Mouse (Mus musculus) kidney, adult 8-10 months (tissue): ENCODE results near the gene Cs.

Experiments
- DNase-seq, 2 experiments: peaks; one replicate each; pipeline ENCODE4 v3.0.0; 2022

Cs gene

DNA sequence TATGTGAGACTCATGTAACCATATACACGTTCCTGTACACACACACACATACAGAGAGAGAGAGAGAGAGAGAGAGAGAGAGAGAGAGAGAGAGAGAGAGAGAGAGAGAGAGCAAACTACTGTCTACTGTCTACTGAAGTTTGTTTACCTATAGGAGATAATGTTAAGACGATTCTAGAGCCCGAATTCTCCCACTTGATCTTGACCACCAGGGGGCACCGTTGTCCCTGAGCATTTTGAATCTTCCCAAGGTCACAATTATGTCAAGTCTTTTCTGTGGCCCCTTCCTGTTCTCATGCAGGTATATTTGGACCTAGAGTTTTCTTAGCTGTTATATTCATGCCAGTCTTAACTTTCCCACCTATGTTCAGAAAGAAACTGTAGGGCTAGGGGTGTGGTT is 2.0 kb upstream of the Cs start:
- DNase-seq: peak; percentile 66 to 89

DNA sequence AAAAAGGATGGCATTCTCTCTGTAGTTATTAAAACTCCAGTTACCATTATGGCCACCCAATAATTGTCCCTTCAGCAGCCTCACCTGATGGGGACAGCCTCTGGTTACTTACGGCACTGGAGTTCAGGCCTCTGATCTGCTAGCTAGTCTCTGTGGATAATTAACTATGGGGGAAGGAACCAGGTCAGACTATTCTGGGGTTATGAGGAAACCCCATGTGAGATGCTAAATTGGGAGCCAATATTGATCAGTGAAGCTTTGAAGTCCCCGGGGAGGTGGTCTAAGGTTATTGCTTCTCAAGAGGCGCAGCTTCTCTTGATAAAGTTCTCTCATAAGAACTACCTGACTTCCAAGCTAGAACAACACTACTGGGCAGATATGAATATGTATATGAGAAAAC is 1.3 kb upstream of the Cs start:
- DNase-seq: peak; percentile 23 to 43

DNA sequence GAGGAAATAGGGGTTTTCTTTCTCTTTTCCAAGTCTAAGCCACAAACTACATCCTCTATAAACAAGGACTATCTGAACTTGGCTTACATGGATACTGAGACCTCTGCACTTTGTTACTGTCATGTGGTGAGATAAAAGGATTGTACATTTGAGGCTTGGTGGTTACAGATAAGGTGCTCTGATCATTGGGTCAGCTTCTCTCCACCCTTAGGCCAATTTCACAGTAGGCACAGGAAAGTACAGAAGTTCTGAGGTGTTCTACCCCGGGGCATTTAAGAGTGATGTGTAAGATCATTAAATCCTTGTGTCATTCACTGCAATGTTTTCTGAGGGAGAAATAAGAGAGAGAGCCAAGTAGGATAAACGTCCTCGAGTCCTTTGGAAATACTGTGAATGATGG is 937 bp upstream of the Cs start:
- no peak for DNase-seq

DNA sequence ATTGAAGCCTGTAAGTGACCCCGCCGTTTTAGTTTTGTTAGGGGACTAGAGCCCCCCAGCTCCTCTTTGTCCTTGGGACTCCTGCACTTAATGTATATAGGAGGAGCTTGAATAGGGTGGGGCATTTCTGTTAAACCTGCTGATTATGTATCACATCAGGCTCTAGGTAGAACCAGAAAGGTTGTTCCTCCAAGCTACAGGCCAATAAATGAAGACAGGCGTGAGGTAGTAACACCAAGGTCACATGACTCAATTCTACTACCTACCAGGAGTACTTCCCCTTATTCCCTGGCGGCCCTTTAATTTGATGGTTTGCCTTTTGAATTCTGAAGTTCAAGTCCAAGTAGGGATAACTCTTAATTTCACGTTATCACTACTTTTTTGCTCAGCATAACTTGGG is 881 bp downstream of the Cs start:
- peak in 1 of 2 experiments; percentile 18 for DNase-seq

DNA sequence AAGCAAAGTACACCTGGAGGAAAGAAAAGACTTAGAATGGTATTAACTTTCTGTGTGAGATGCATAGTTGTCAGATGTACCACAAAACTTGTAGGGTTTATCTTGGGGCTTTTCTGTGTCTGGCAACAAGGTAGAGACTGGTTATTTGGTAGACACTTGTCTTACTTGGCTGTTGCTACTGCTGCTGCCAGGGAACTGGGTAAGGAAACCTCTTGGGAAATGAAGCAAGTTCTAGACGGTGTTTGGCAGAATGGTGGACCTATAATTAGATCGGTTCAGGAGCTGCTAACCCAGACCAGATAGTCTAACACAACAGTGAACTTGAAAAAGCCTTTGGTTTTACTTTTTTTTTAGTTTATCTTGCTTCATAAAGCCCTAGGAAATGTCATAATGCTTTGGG is 1.4 kb downstream of the Cs start:
- no peak for DNase-seq

DNA sequence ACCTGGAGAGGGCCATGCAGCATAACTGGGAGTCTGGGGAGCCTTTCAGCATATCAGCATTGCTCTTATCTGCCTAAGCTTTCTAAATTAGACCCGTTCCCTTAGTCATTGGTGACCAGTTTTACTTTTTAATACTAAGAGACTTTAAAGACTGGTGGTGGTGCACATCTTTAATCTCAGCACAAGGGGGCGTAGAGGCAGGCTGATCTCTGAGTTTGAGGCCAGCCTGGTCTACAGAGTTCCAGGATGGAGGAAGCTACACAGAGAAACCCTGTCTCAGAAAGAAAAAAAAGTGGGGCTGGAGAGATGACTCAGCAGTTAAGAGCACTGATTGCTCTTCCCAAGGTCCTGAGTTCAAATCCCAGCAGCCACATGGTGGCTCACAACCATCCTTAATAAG is 2.7 kb downstream of the Cs start:
- DNase-seq: no peak

DNA sequence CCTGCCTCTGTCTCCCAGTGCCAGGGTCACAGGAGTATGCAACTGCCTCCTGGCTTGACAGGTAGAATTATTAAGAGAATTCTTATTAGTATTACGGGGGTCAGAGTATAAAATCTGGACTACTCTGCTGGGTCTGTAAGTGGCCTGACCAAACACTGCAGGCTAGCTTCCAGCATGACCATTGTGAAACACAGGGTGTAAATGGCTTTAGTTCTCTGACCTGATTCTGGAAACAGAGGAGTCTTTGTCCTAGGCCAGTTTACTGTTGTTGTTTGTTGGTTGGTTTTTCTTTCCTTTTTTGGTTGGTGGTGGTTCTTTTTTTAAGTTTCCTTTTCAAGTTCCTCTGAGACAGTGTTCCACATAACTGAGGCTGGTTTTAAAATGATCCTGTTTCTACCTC is 5.9 kb downstream of the Cs start:
- no peak for DNase-seq

DNA sequence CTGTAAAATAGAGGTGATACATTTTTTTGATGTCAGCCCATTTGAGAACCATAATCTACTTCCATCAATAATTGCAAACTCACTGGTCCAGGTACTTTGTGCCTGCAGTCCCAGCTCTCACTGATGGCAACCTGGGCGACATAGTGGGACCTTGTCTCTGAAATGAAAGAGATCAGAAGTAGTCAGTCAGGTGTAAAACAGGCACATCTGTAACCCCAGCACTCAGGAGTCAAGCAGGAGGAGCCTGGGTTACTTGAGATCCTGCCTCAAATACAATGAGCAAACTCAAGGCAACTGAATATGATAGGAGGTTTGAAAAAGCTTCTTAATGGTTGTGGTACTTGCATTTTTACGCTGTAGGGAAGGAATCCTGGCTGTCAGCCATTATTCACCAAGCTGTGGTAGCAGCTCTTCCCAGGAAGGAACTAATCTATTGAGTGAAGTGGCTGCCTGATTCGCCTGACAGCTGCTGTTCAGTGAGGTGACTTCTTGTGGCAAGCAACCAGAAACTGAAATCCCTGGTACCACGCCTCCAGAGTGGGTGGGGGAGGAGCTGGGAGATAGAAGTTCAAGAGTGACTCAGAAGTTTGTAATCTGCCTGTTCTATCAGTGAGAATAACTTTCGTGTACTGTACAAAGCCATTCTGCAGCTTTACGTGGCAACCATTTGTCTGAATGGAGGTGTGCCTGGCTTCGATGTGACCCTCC is 7.2 kb downstream of the Cs start:
- DNase-seq: peak; percentile 77 to 80

DNA sequence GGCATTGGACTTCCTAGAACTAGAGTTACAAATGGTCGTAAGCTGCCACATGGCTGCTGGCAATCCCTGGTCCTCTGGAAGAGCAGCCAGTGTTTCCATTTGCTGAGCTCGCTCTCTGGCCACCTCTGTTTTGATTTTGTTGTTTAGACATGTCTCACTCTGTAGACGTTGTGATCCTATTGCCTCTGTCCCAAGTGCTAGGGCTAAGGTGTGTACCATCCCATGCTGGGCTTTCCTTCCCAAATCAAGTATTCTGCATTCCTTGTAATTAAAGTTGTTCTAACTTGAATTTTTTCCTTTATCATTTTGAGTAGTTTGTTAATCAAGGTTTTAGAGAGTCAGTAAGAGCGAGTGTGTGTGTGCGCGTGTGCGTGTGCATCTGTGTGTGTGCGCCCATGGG is 10.0 kb downstream of the Cs start:
- DNase-seq: no peak

DNA sequence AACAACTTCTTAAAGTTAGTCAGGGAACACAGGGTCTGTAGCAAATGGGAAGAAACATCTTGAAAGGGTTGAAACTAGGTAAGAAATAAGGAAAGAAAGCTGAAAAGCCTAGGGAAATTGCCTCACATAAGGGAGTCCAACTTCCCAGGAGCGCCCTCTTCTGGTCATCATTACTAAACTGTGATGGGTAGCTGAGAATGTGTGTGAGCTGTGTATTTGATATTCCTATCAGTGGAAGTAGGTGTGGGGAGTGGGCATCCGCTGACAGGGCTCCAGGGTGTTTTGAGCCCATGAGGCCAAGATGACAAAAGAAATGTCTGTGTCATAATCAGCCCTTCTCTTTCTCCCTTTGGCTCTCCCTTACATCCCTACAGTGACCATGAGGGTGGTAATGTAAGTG is 21.3 kb downstream of the Cs start:
- DNase-seq: peak; percentile 30 to 61

DNA sequence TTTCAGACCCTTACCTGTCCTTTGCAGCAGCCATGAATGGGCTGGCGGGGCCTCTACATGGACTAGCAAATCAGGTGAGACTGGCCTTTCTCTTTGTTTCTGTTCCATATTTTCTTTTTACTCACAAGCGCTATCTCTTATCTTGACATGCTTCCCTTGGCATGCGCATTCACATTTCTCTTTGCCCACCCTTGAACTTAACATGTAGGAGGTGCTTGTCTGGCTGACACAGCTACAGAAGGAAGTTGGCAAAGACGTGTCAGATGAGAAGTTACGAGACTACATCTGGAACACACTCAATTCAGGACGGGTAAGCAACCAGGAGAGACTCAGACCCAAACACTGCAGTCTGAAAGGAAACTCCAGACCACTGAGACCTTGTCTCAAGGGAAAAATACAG is 21.7 kb downstream of the Cs start:
- DNase-seq: no peak

DNA sequence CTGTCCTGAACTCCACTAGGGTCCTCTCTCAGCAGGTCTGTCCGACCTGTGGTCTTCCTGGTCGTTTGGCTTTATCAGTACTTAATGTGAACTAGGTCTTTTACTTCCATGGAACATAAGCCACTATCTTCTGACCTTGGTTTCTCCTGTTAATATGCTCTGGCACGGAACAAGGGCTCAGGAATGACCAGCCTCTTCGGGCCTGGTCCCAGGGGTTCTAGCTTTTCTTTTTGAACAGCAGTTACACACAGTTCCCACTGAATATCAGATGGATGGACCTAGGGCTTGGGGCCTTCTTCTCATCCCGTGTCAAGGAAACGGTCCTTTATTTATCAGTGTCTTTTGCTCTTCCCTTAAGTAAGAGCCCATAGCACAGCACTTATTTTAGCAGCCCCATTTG is 24.3 kb downstream of the Cs start:
- DNase-seq: no peak

DNA sequence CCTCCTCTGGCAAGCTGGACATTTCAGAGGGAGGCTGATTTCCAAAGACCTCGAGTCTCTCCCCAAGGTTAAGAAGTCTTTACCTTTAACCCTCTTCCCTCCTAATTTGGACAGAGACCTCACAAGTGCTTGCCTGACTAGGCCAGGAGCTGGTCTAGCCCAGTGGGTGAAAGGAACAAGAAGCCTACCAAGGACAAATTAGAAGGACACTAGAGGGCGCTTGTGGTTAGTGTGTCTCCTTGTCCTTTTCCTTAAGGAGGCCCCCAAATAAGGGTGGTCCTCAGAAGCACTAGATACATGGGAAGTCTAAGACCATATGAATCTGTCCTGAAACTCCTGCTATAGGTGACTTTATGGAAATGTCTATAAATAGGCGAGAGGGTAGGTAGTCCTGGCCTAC is 25.0 kb downstream of the Cs start:
- DNase-seq: peak in 1 of 2 experiments; percentile 40

DNA sequence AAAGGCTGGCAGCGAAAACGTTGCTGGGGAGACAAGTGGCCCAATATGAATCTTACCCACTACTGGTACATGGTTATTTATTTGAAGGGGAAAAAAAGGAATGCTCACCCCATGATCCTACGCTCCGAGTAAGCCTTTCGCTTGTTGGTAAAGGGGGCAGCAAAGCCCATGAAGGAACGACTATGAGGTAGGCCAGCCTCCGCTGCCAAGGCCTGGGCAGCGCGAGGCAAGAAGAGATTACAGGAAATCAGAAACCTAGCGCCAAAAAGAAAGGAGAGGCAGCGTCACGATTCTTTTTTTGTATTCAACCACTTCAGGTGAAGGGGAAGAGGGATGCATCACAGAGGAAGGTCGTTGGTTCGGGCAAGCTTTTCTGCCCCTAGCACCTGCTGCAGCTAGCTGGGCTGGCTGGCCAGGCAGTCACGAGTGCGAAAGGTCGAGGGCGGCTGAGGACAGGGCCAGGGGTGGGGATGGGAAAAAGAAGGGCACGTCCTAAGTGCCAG is 30.4 kb downstream of the Cs start:
- peak; percentile 82 to 87 for DNase-seq

DNA sequence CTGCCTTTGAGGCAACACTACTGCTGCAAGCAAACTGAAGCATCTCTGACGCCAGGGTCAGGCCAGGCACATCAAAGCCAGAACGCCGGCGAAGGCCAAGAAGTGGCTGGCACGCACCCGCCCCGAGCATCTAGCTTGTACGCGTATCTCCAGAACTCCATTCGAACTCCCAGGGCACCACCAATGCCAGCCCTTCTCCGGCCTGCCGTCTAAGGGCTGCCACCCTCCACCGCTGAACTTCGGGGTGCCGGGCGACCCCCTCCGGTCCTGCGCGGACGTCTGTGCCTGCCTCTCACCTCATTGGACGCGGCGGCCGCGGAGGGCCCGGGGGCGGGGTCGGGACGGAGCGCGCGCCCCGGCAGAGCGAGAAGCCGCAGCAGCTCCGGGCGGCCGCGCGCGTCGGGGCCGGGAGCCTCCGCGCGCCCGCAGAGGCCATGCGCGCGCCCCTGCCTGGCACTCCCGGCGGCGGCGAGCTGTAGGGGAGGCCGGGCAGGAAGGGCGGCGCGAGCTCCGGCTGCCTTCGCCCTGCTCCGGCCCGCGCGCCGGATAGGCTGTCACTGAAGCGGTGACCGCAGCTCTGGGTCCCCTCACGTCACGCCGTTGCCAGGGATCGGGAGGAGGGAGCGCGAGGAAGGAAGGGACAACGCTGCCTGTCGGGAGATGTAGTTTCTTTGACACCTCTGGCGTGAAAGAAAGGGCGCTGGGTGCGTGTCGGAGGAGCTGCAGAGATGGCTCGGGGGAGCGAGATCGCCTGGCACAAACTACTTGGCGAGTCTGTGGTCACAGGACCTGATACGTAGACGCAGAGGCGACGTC is 31.1 kb downstream of the Cs start, which contains the start of gene Coq10a:
Gene Coq10a (minus strand): TSS at position 596 of the 816 bp plus-strand sequence.
- DNase-seq: peak; percentile 89 to 92

DNA sequence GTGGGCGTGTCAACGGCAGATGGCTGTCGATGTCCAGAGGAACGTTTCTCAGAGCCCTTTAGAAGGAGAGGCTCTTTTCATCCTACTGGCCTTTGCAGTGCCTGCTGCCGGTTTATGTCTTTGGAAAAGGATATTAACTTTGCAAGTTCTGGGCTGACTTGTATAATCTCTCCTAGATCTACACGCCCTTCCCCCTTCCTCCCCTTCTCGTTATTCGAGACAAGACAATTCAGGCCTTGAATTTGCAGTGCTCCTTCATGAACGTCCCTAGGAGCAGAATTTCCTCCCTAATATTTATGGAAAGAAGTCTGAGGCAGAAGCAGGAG is 31.6 kb downstream of the Cs start:
- no peak for DNase-seq

DNA sequence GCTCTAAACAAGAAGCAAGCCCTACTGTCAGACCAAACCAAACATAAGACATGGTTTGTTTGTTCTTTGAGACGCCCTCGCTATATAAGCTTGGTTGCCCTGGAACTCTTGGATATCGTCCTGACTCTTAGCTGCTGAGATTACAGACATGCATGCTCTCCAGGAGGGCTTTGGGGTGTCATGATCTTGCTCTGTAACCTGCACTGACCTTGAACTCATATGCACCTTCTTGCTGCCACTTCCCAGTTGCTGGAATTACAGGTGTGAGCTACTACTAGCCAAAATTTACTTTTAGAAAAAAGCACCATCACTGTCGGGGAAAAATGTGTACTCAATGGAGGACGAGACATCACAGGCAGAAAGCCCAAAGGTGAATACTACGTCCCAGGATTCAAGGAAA is 32.1 kb downstream of the Cs start:
- DNase-seq: no peak

DNA sequence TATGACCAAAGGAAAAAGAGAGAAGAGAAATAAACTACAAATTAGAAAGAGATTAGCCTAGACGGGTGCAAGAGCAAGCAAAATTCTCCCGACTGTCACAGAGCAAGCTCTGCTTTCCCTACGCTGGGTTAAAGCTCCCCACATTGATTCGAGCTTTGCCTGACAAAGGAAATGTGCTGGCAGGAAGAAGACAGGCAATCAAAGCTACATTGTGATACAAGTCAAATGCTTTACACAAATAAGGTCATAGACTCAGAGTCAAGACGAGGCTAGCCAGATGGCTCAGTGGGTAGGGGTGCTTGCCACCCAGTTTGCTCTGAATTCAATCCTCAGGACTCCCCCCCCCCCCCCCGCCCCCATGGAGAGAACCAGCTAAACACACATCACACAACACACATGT is 32.5 kb downstream of the Cs start:
- no peak for DNase-seq

DNA sequence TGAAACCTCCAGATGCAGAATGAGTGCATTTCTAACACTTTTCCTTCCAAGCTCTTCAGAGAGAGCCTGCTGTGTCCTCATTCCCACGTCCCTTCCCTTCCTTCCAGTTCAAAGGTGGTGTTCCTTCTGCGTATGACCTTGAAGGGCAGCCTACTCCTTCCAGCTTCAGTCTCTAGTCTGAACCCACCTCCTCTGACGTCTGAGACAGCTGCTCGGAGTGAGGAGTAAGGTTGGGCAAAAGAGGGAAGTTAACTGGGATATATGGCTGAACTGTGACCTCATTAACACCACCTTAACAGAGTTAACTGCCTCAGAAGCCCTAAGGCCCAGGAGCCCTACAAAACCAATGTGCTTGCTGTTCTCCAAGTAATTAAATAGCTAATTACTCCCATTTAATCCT is 33.1 kb downstream of the Cs start:
- DNase-seq: no peak

DNA sequence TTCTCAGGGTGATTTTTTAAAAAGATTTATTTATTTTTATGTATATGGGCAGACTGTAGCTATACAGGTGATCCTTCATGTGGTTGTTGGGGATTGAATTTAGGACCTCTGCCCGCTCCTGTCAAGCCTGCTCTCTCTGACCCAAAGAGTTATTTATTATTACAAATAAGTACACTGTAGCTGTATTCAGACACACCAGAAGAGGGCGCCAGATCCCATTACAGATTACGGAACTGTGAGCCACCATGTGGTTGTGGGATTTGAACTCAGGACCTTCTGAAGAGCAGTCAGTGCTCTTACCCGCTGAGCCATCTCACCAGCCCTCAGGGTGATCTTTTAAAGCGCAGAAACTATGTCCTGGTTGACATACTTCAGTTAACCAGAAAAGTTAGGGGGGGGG is 34.6 kb downstream of the Cs start:
- no peak for DNase-seq

DNA sequence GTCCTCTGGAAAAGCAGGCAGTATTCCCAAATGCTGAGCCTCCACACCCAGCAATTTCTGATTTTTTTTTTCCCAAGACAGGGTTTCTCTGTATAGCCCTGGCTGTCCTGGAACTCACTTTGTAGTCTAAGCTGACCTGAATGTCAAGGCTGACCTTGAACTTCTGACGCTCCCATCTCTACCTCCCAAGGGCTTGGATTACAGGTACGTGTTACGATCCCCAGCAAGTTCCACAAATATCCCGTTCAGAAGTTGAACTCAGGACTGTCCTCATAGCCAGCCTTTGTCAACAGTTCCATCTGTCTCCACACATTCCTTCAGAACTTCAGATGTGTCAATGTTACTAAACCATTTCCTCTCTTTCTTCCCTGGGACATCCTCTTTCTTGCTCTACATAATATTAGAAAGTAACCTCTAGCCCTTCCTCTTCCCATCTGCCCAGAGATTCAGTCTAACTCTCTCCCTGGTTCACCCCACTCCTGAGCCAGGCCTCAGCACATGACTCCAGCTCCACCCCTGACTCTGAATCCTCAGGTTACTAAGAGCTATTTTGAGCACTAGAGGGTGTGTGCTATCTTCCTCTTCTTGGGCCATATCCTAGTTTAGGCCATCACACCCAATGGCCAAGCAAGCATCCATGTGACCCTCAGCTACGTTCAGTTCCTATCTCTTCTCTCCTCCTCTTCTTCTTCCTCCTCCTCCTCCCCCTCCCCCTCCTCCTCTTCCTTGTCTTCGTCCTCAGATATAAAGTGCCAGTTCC is 35.6 kb downstream of the Cs start:
- DNase-seq: no peak

DNA sequence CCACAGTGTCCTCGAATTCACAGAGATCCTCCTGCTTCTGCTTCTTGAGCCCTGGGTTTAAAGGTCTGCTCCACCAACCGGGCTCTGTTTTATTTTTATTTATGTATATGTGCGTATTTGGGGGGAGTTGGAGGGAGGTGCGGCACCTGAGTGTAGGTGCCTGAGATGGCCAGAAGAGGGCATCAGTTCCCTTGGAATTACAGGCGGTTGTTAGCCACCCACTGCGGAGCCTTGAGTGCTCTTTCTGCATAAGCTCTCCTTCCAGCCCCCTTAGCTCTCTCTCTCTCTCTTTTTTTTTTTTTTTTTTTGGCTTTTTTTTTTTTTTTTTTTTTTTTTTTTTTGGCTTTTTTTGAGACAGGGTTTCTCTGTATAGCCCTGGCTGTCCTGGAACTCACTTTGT is 36.9 kb downstream of the Cs start:
- DNase-seq: no peak

DNA sequence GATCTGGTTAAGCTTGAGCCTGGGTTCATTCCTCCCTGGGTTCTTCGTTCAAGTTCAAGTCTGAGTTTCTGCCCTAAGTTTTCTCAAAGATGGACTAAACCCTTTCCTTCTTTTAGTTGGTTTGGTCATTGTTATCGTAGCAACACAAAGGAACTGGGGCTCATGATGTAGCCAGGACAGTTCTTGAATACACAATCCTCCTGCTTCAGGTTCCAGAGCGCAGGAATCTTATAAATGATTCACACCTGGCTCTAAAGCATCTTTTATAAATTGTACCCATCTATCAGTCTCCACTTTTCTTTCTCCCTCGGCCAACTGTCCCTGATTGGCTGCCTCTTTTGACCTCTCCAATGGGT is 38.5 kb downstream of the Cs start:
- DNase-seq: no peak
